Mouse (Mus musculus) heart, adult 2 months (tissue): ENCODE measurements around the gene Smox. TPM values are rescaled to one million over a fixed set of nuclear protein-coding genes. Genes with fewer than 3 reads are reported as not detected.

Experiments used
- DNase-seq, 2 experiments: peaks; one replicate each; pipeline ENCODE4 v3.0.0; 2021
- H3K27ac ChIP-seq: fragments of 200-600 bp; 2 replicates; pipeline ENCODE4 v1.8.1; 2022
- H3K27me3 ChIP-seq: fragments of 200-500 bp; 2 replicates; pipeline ENCODE4 v1.6.1; 2012; ENCODE audit warnings: mild to moderate bottlenecking, low read length, inconsistent platforms, mixed read lengths; ENCODE audit not compliant: control insufficient read depth, insufficient read depth
- H3K36me3 ChIP-seq: fragments of 200-500 bp; 2 replicates; pipeline ENCODE4 v1.6.1; 2012; ENCODE audit warnings: low read length, inconsistent platforms; ENCODE audit not compliant: control insufficient read depth, insufficient read depth
- H3K4me1 ChIP-seq: fragments of 200-500 bp; 2 replicates; pipeline ENCODE4 v1.6.1; 2011; ENCODE audit warnings: low read length; ENCODE audit not compliant: control insufficient read depth, insufficient read depth
- H3K4me3 ChIP-seq: fragments of 200-600 bp; 2 replicates; pipeline ENCODE4 v1.8.1; 2022
- H3K79me2 ChIP-seq: fragments of 200-500 bp; replicated peaks from 2 replicates; pipeline ENCODE4 v1.6.1; 2012; ENCODE audit warnings: mild to moderate bottlenecking, inconsistent platforms, low read length, moderate library complexity, mixed read lengths; ENCODE audit not compliant: control insufficient read depth, insufficient read depth
- H3K9ac ChIP-seq: fragments of 200-500 bp; 2 replicates; pipeline ENCODE4 v1.6.1; 2012; ENCODE audit warnings: low read depth, mild to moderate bottlenecking, control low read depth, inconsistent platforms, low read length, mixed read lengths
- CTCF ChIP-seq: fragments of 200-600 bp; IDR thresholded peaks from 2 replicates; pipeline ENCODE4 v1.8.1; 2022; ENCODE audit warnings: antibody characterized with exemption, mild to moderate bottlenecking, moderate library complexity
- EP300 ChIP-seq: fragments of 200-500 bp; IDR thresholded peaks from 2 replicates; pipeline ENCODE4 v1.6.1; 2011; ENCODE audit warnings: low read depth, low read length, control low read depth; ENCODE audit not compliant: insufficient read depth
- POLR2A ChIP-seq: fragments of 200-500 bp; IDR thresholded peaks from 2 replicates; pipeline ENCODE4 v1.6.1; 2011; ENCODE audit warnings: mild to moderate bottlenecking, low read depth, low read length, control low read depth; ENCODE audit not compliant: insufficient read depth
- WGBS: fragments of 180-500 bp; shearing (Covaris S2); methylation state at CpG from one replicate; pipeline ENCODE4 v1.1.7; 2018; 5-methylcytosine and 5-hydroxymethylcytosine counted together
- intact Hi-C: fragments of 180-260 bp; cut with DNase I; formaldehyde crosslinking; loops from one replicate; pipeline ENCODE4 v1.15.1; 2025
- polyA plus RNA-seq: library from polyadenylated mRNA; depleted of rRNA; stranded (reverse); fragments of >200 nt; gene quantifications from 2 replicates; pipeline ENCODE4 v1.2.3, GENCODE M21; 2012
- total RNA-seq, 2 experiments: library from RNA; stranded (reverse); gene quantifications; 2 replicates each; pipeline ENCODE4 v1.2.3; 2021

Gene Smox
- total and polyA plus RNA-seq, 3 experiments, result 23.0 to 39.8 (median 28.1) TPM

- intact Hi-C loops, result no loop called here
Measured at GRCm38 (mm10) chr2:131486046-131486445, 5.2 kb upstream of the Smox start.

GRCm38 (mm10) chr2:131487337-131487736 is 4.0 kb upstream of the Smox start:
- TF ChIP-seq POLR2A (no peak), CTCF (no peak), EP300 (no peak)

More at GRCm38 (mm10) chr2:131486046-131486445, 5.2 kb upstream of the Smox start:
- no peak for DNase-seq
- Histone ChIP-seq H3K79me2 (no peaks in the 10 kb centered on the region), H3K4me3 (no peak overlapping the region), H3K27me3 (no peaks in the 10 kb centered on the region), H3K36me3 (no peaks in the 10 kb centered on the region), H3K27ac (no peak overlapping the region), H3K9ac (no peak overlapping the region), H3K4me1 (no peaks in the 10 kb centered on the region)
- 75% methylated on average over 3 of the region's 3 CpGs for WGBS
- TF ChIP-seq EP300 (no peak), POLR2A (no peak), CTCF (no peak)

GRCm38 (mm10) chr2:131488261-131488660 is 3.0 kb upstream of the Smox start:
- Histone ChIP-seq H3K36me3 (peaks cover under 1% of the 10 kb centered on the region; the same call in 1 of the 2 replicates), H3K4me1 (peaks cover 1% of the 10 kb centered on the region; the same call in 1 of the 2 replicates), H3K79me2 (no peaks in the 10 kb centered on the region), H3K4me3 (no peak overlapping the region), H3K27ac (no peak overlapping the region), H3K27me3 (no peaks in the 10 kb centered on the region), H3K9ac (no peak overlapping the region)
- TF ChIP-seq CTCF (no peak), EP300 (no peak)
- intact Hi-C loops, result no loop called here
- DNase-seq, result no peak
- WGBS, result 81% methylated on average over 4 of the region's 4 CpGs

More at GRCm38 (mm10) chr2:131487337-131487736, 4.0 kb upstream of the Smox start:
- no peaks in the 10 kb centered on the region for H3K79me2 ChIP-seq
- WGBS, result 90% methylated on average over 5 of the region's 5 CpGs
- no peak overlapping the region for H3K27ac ChIP-seq
- H3K9ac ChIP-seq, result no peak overlapping the region
- intact Hi-C loops, result no loop called here
- no peaks in the 10 kb centered on the region for H3K36me3 ChIP-seq
- no peaks in the 10 kb centered on the region for H3K27me3 ChIP-seq
- no peak for DNase-seq
- H3K4me3 ChIP-seq, result no peak overlapping the region
- H3K4me1 ChIP-seq, result no peaks in the 10 kb centered on the region

GRCm38 (mm10) chr2:131488870-131489269 is 2.4 kb upstream of the Smox start:
- no peak for DNase-seq
- WGBS, result 94% methylated on average over 2 of the region's 2 CpGs
- intact Hi-C loops, result no loop called here

GRCm38 (mm10) chr2:131489591-131489990 is 1.7 kb upstream of the Smox start:
- Histone ChIP-seq H3K36me3 (peaks cover 2% of the 10 kb centered on the region; the same call in 1 of the 2 replicates), H3K4me1 (peaks cover 1% of the 10 kb centered on the region), H3K79me2 (no peaks in the 10 kb centered on the region), H3K27ac (no peak overlapping the region), H3K9ac (no peak overlapping the region), H3K4me3 (no peak overlapping the region), H3K27me3 (no peaks in the 10 kb centered on the region)
- TF ChIP-seq EP300 (no peak), POLR2A (no peak), CTCF (no peak)
- WGBS, result 56% methylated on average over 4 of the region's 4 CpGs
- intact Hi-C loops, result no loop called here
- DNase-seq, result no peak

More at GRCm38 (mm10) chr2:131488870-131489269, 2.4 kb upstream of the Smox start:
- Histone ChIP-seq H3K36me3 (peaks cover 2% of the 10 kb centered on the region; the same call in 1 of the 2 replicates), H3K4me3 (no peak overlapping the region), H3K27me3 (no peaks in the 10 kb centered on the region), H3K4me1 (peaks cover 1% of the 10 kb centered on the region; the same call in 1 of the 2 replicates), H3K27ac (no peak overlapping the region), H3K9ac (no peak overlapping the region), H3K79me2 (no peaks in the 10 kb centered on the region)
- TF ChIP-seq EP300 (no peak), POLR2A (no peak), CTCF (peak; percentile 55)

GRCm38 (mm10) chr2:131491707-131492595 is 655 bp downstream of the Smox start:
- Histone ChIP-seq H3K9ac (peak overlapping the region; percentile 96), H3K4me1 (peaks cover 15% of the 10 kb centered on the region), H3K4me3 (peak overlapping the region; percentile 85), H3K27me3 (no peaks in the 10 kb centered on the region), H3K79me2 (no peaks in the 10 kb centered on the region), H3K36me3 (peaks cover 4% of the 10 kb centered on the region; the same call in 1 of the 2 replicates), H3K27ac (peak overlapping the region; percentile 92)
- under 1% methylated on average over 91 of the region's 102 CpGs for WGBS
- TF ChIP-seq POLR2A (peak; percentile 53; the same call in 1 of the 2 replicates), CTCF (no peak)
- peak; percentile 94 to 95 for DNase-seq
- intact Hi-C loops, result loop anchor here (1.0 to 5.0 kb wide), 2 partner anchors 15 to 45 kb away; no protein-coding TSS in a partner anchor
